Mouse (Mus musculus) stomach, embryonic 15.5 days (tissue): ENCODE data around the gene Hoxb8. TPM values are rescaled to one million over a fixed set of nuclear protein-coding genes. Genes with fewer than 3 reads are reported as not detected.

Experiments
- ATAC-seq: fragments of 200-750 bp; cut with Nextera tagmentation; 2 replicates; pipeline ENCODE4 v1.8.0; 2017; ENCODE audit warnings: low read depth, moderate number of reproducible peaks, moderate TSS enrichment; ENCODE audit not compliant: insufficient read depth, low FRiP score
- H3K27ac ChIP-seq: fragments of 300-500 bp; sonication (generic); 2 replicates; pipeline ENCODE4 v1.5.1; 2015; ENCODE audit warnings: mild to moderate bottlenecking, inconsistent platforms
- H3K27me3 ChIP-seq: fragments of 300-500 bp; sonication (generic); replicated peaks from 2 replicates; pipeline ENCODE4 v1.6.1; 2015; ENCODE audit warnings: inconsistent platforms
- H3K36me3 ChIP-seq: fragments of 300-500 bp; sonication (generic); 2 replicates; pipeline ENCODE4 v1.6.1; 2015; ENCODE audit warnings: inconsistent platforms
- H3K4me1 ChIP-seq: fragments of 300-500 bp; sonication (generic); 2 replicates; pipeline ENCODE4 v1.6.1; 2015; ENCODE audit warnings: inconsistent platforms
- H3K4me2 ChIP-seq: fragments of 300-500 bp; sonication (generic); 2 replicates; pipeline ENCODE4 v1.6.1; 2015; ENCODE audit warnings: mild to moderate bottlenecking, inconsistent platforms
- H3K4me3 ChIP-seq: fragments of 300-500 bp; sonication (generic); replicated peaks from 2 replicates; pipeline ENCODE4 v1.5.1; 2015; ENCODE audit warnings: inconsistent platforms
- H3K9ac ChIP-seq: fragments of 300-500 bp; sonication (generic); 2 replicates; pipeline ENCODE4 v1.6.1; 2015; ENCODE audit warnings: inconsistent platforms
- H3K9me3 ChIP-seq: fragments of 300-500 bp; sonication (generic); 2 replicates; pipeline ENCODE4 v1.6.1; 2016; ENCODE audit warnings: inconsistent platforms
- WGBS: fragments of 180-500 bp; shearing (Covaris S2); methylation state at CpG from one replicate; pipeline ENCODE4 v1.1.7; 2015; 5-methylcytosine and 5-hydroxymethylcytosine counted together
- polyA plus RNA-seq: library from polyadenylated mRNA; unstranded; fragments of >200 nt; fragmentation: Nextera tagmentation; extraction: Ambion mirVana; gene quantifications from 2 replicates; pipeline ENCODE4 v1.2.1, GENCODE M21; 2015

Hoxb8 gene
- polyA plus RNA-seq, 1 experiment from 2014 or later: 1.9 TPM

GRCm38 (mm10) chr11:96298895-96299667 lies 17.4 kb downstream of the Hoxb8 start:
- Histone ChIP-seq H3K36me3 (no peaks in the 10 kb centered on the region), H3K9ac (peak overlapping the region; percentile 63), H3K4me1 (peaks cover 22% of the 10 kb centered on the region), H3K27me3 (peaks cover 67% of the 10 kb centered on the region), H3K9me3 (no peaks in the 10 kb centered on the region), H3K27ac (peak overlapping the region; percentile 75), H3K4me3 (peak overlapping the region; percentile 53), H3K4me2 (peak overlapping the region; percentile 67)
- WGBS: under 1% methylated on average over 66 of the region's 66 CpGs
- no peak for ATAC-seq

DNA sequence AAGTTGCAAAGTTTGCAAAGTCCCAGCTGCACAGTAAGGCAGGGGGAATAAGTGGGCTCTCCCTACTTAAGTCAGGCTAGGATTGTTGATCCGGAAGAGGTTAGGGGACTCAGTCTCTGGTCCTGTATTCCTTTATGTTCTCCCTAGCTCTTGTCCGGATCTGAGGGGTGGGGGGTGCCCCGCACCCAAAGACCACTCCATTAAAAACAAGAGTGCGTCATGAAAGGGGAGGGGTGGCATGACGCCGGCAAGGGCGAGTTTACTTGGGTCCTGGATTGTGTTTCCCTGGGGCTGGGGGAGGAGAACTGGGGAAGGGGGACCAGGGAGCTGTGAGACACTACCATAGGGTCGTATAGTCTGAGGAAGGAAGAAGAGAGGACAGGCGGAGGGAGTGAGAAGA lies 18.1 kb downstream of the Hoxb8 start:
- 7% methylated on average over 9 of the region's 9 CpGs for WGBS
- H3K4me3 ChIP-seq: peak overlapping the region; percentile 53
- H3K4me2 ChIP-seq: peak overlapping the region; percentile 67
- peak overlapping the region; percentile 75; the same call in 1 of the 2 replicates for H3K27ac ChIP-seq
- H3K36me3 ChIP-seq: no peaks in the 10 kb centered on the region
- H3K4me1 ChIP-seq: peaks cover 22% of the 10 kb centered on the region
- H3K9ac ChIP-seq: peak overlapping the region; percentile 63
- peaks cover 65% of the 10 kb centered on the region for H3K27me3 ChIP-seq
- no peak for ATAC-seq
- H3K9me3 ChIP-seq: no peaks in the 10 kb centered on the region

DNA sequence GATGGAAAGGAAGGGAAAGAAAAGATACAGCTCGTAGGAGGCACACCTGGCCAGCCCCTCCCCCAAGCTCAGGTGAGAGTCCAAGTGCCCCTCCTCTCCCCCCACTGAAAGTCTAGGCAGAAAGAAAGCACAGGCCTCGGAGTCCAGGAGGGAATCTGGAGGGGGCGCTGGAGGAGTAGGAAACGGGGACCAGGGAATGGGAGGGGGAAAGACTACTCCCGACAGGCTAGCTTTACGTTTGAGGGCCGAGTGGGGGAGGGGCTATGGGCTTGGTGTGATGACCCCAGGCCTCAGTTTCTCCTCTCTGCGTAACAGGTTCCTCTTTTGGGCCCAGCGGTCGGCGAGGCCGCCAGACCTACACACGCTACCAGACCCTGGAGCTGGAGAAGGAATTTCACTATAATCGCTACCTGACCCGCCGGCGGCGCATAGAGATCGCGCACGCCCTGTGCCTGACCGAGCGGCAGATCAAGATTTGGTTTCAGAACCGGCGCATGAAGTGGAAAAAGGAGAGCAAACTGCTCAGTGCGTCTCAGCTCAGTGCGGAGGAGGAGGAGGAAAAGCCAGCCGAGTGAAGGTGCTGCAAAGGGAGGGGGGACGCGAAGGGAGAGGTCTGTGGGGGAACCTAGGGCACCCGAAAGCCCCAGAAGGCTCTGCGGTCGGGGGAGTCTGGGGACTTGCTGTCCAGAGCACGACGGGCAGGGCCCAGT lies 18.8 kb downstream of the Hoxb8 start:
- no peaks in the 10 kb centered on the region for H3K9me3 ChIP-seq
- peaks cover 66% of the 10 kb centered on the region for H3K27me3 ChIP-seq
- ATAC-seq: no peak
- peak overlapping the region; percentile 9; the same call in 1 of the 2 replicates for H3K9ac ChIP-seq
- H3K4me3 ChIP-seq: peak overlapping the region; percentile 53
- 4% methylated on average over 35 of the region's 35 CpGs for WGBS
- no peaks in the 10 kb centered on the region for H3K36me3 ChIP-seq
- H3K4me1 ChIP-seq: peaks cover 20% of the 10 kb centered on the region
- peak overlapping the region; percentile 67 for H3K4me2 ChIP-seq
- peak overlapping the region; percentile 44; the same call in 1 of the 2 replicates for H3K27ac ChIP-seq

GRCm38 (mm10) chr11:96301064-96301431 lies 19.3 kb downstream of the Hoxb8 start:
- peaks cover 16% of the 10 kb centered on the region; the same call in 1 of the 2 replicates for H3K4me1 ChIP-seq
- no peak overlapping the region for H3K9ac ChIP-seq
- no peaks in the 10 kb centered on the region for H3K36me3 ChIP-seq
- H3K4me3 ChIP-seq: peak overlapping the region; percentile 53
- peaks cover 66% of the 10 kb centered on the region for H3K27me3 ChIP-seq
- no peak for ATAC-seq
- no peaks in the 10 kb centered on the region for H3K9me3 ChIP-seq
- peak overlapping the region; percentile 44; the same call in 1 of the 2 replicates for H3K27ac ChIP-seq
- peak overlapping the region; percentile 67 for H3K4me2 ChIP-seq
- WGBS: 20% methylated on average over 10 of the region's 10 CpGs

- no peaks in the 10 kb centered on the region for H3K9me3 ChIP-seq
- peaks cover 16% of the 10 kb centered on the region; the same call in 1 of the 2 replicates for H3K4me1 ChIP-seq
- 10% methylated on average over 15 of the region's 15 CpGs for WGBS
- peak overlapping the region; percentile 71 for H3K27ac ChIP-seq
- peaks cover 65% of the 10 kb centered on the region for H3K27me3 ChIP-seq
- H3K36me3 ChIP-seq: no peaks in the 10 kb centered on the region
- ATAC-seq: no peak
- peak overlapping the region; percentile 62 for H3K4me2 ChIP-seq
- peak overlapping the region; percentile 41; the same call in 1 of the 2 replicates for H3K4me3 ChIP-seq
- H3K9ac ChIP-seq: peak overlapping the region; percentile 20; the same call in 1 of the 2 replicates
These were observed 20.1 kb downstream of the Hoxb8 start for GRCm38 (mm10) chr11:96301837-96302236.

DNA sequence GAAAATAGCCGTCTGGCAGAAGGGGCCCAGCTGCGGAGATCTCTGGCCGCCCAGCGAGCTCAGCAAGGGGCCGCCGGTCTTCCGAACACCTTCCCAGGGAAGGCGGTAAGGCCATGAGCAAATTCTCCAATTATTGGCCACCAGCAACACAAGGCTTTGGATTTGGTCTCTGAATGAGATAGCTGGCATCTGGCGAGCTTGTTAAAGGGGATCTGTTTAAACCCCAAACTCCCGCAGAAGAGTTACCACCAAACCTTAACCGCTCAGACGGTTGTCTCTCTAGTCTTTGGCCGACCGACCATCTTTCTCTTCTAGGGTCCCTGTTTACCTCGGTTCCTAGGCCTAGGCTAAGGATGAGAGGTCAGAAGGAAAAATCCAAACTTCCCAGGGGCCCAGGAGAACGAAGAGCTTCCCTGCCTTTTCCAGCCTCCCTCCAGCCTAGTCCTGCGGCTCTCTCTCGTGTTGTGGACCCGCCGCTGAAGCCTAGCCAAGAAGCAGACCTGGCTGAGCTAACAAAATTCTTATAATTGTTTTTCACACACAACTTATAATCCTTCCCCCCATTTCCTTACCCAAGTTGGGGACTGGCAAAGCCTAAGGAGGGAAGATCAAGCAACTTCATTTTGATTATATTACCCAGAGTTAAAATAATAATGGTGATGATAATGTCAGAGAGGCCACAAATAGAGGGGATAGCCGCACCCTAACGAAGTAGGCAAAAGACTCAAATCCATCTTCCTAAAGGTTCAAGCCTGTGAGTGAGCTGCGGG lies 20.9 kb downstream of the Hoxb8 start:
- WGBS: 22% methylated on average over 23 of the region's 23 CpGs
- peaks cover 57% of the 10 kb centered on the region for H3K27me3 ChIP-seq
- peak overlapping the region; percentile 62 for H3K4me2 ChIP-seq
- H3K36me3 ChIP-seq: no peaks in the 10 kb centered on the region
- no peak overlapping the region for H3K9ac ChIP-seq
- peak overlapping the region; percentile 71 for H3K27ac ChIP-seq
- ATAC-seq: no peak
- no peaks in the 10 kb centered on the region for H3K9me3 ChIP-seq
- peak overlapping the region; percentile 41; the same call in 1 of the 2 replicates for H3K4me3 ChIP-seq
- peaks cover 16% of the 10 kb centered on the region; the same call in 1 of the 2 replicates for H3K4me1 ChIP-seq

- Histone ChIP-seq H3K9me3 (no peaks in the 10 kb centered on the region), H3K4me2 (peak within 1 kb of the TSS; percentile 62), H3K4me3 (peak within 1 kb of the TSS; percentile 41), H3K27ac (peak within 1 kb of the TSS; percentile 78), H3K36me3 (no peaks in the 10 kb centered on the region), H3K9ac (peak within 1 kb of the TSS; percentile 47), H3K27me3 (peaks cover 51% of the 10 kb centered on the region), H3K4me1 (peaks cover 16% of the 10 kb centered on the region; the same call in 1 of the 2 replicates)
- 2% methylated on average over 69 of the region's 69 CpGs for WGBS
- peak; percentile 54 for ATAC-seq
These were observed 21.7 kb downstream of the Hoxb8 start, which contains the start of gene Hoxb5 for GRCm38 (mm10) chr11:96303151-96304099. Gene Hoxb5, plus strand, starts transcription at chr11:96303336.

DNA sequence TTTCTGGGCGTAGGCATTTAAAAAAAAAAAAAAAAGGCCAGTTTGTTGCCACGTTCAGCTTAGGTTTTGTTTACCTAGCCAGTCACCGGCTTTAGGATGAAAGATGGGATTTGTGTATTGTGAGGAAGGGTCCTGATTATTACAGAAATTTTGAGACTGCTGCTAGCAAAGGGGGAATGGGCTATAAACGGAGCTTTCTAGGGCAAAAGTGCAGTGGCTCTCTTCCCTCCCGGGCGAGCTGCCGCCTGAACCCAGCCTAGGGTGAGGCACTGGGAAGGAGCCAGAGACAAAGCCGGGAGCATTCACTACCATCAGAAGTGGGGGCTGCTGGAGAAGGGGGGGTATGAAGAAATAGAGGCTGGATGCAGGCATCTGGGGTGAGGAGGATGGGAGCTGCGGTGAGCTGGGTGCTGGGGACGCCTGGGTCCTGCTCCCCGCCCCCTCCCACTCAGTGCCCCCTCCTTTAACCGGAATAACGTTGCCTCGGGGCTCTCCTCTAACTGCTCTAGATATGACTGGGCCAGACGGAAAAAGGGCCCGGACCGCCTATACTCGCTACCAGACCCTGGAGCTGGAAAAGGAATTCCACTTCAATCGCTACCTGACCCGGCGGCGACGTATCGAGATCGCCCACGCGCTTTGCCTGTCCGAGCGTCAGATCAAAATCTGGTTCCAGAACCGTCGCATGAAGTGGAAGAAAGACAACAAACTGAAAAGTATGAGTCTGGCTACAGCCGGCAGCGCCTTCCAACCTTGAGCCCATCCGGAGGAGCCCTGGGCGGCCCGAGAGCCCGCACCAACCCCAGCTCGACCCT lies 22.9 kb downstream of the Hoxb8 start:
- peaks cover 20% of the 10 kb centered on the region; the same call in 1 of the 2 replicates for H3K4me1 ChIP-seq
- WGBS: 5% methylated on average over 38 of the region's 38 CpGs
- H3K27ac ChIP-seq: peak overlapping the region; percentile 78
- peak overlapping the region; percentile 62 for H3K4me2 ChIP-seq
- H3K9me3 ChIP-seq: no peaks in the 10 kb centered on the region
- no peak for ATAC-seq
- H3K9ac ChIP-seq: peak overlapping the region; percentile 17; the same call in 1 of the 2 replicates
- H3K36me3 ChIP-seq: no peaks in the 10 kb centered on the region
- H3K4me3 ChIP-seq: peak overlapping the region; percentile 41
- H3K27me3 ChIP-seq: peaks cover 43% of the 10 kb centered on the region

GRCm38 (mm10) chr11:96305505-96306182 lies 23.9 kb downstream of the Hoxb8 start:
- H3K9ac ChIP-seq: no peak overlapping the region
- ATAC-seq: no peak
- H3K4me1 ChIP-seq: peaks cover 13% of the 10 kb centered on the region; the same call in 1 of the 2 replicates
- H3K27me3 ChIP-seq: peaks cover 36% of the 10 kb centered on the region
- WGBS: 36% methylated on average over 6 of the region's 6 CpGs
- peak overlapping the region; percentile 62 for H3K4me2 ChIP-seq
- peak overlapping the region; percentile 41 for H3K4me3 ChIP-seq
- H3K27ac ChIP-seq: peak overlapping the region; percentile 82
- H3K36me3 ChIP-seq: no peaks in the 10 kb centered on the region
- no peaks in the 10 kb centered on the region for H3K9me3 ChIP-seq
